Mouse (Mus musculus): ENCODE measurements at regions not wholly inside any gene's neighbourhood (a gene's known extent, or its start where the extent isn't known, plus 50 kb on each side); places are given as distances from the start of the nearest gene placed in this dataset.

DNA sequence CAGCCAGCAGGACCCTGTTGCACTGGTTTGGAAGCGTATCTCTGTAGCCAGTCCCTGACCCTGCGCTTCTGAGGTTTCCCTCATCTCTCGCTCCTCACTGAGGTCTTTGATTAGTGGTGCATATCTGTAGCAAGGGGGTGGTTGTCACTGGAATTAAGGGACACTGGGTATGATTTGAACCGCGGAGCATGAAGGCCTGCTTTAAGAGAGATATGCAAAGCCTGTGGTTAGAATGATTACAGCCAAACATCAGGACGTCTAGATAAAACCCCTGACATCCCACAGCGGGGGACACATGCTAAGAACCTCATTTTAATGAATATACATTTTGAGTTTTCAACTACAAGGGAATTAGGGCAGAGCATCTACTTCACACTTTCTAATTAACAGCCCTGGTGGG is 184.4 kb downstream of the Cdh26 start:
- TF ChIP-seq CTCF (IDR thresholded peaks at IDR 0.05; ENCODE audit: borderline replicate concordance, insufficient read depth, low read length) (no peak), POLR2A (IDR thresholded peaks at IDR 0.05; ENCODE audit: low read depth, low read length) (no peak)

All from embryonic fibroblast, embryonic 13.5 days (primary cell).